In the genomic region with DNA sequence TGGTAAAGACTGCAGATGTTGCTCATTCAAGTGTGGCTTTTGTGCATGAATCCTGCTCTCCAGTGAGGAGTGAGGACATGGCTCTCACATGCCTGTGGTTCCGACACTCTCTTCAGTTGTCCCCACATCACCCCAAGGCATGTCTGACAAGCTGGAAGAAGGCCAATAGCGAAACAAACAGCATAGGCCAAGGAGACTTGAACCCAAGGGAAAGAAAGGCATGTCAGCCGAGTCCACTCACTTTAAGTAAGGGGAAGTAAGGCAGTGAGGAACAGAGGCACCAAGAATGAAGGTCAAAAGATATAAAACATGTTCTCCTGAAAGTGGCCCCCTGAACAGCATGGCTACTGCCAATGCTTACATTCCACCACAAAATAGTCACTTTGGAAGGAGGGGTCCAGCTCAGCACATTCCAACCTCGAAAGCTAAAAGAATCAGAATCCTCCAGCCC, we compare ENCODE assay signal across 8 mouse cellular contexts. TPM values are rescaled to one million over a fixed set of nuclear protein-coding genes. Genes with fewer than 3 reads are reported as not detected.
A peak's percentile ranks its signal among the peaks of the same experiment; 100 is the strongest.
DNase-seq lines count a peak whose midpoint lies in the region; ATAC-seq and TF ChIP-seq lines count a peak whose summit lies in the region.
"Had no signal": no experiment of that assay in that cellular context is flagged by ENCODE, and none has a peak within 500 bp of the region (broad histone marks: within the 10 kb centered on the region; RNA-seq: fewer than 3 reads in every experiment).

No protein-coding gene starts in this region.

- no peak overlapping the region for H3K4me3 ChIP-seq in limb, embryonic 14.5 days (replicated peaks; ENCODE audit: low read length)

- no peaks in the 10 kb centered on the region for H3K36me3 ChIP-seq in limb, embryonic 14.5 days (ENCODE audit: control insufficient read depth, insufficient read depth, low read length)

- no peak overlapping the region for H3K4me2 ChIP-seq in limb, embryonic 14.5 days (replicated peaks; ENCODE audit: low read depth, low read length, severe bottlenecking)

- H3K27me3 ChIP-seq in limb, embryonic 14.5 days (ENCODE audit: control insufficient read depth, insufficient read depth, low read length), result no peaks in the 10 kb centered on the region

- DNase-seq in A20 (ENCODE audit: low read depth, low spot score) (peak; percentile 58), adipocyte (ENCODE audit: low spot score) (peak; percentile 81)
- DNase-seq in heart, postnatal 10 days, result peak; percentile 74
- peak; percentile 60 for DNase-seq in limb, embryonic 14.5 days (ENCODE audit: low spot score)
- DNase-seq in right cerebral cortex, postnatal 10 days (ENCODE audit: low spot score in 2 of 2), result no peak
- no peak for DNase-seq in right cerebral cortex, postnatal 4 days
- DNase-seq: layer of hippocampus, adult 9-11 months had no signal

- intact Hi-C loops in heart, postnatal 10 days (cut with DNase I), result no loop called here

- ATAC-seq in limb, embryonic 14.5 days (ENCODE audit: low FRiP score, low read depth), result no peak; the same call in 1 of the 2 replicates
- no peak for ATAC-seq in inflammation-experienced regulatory T-cells, adult 6 months

- peaks cover 21% of the 10 kb centered on the region for H3K4me1 ChIP-seq in limb, embryonic 14.5 days (ENCODE audit: control insufficient read depth, insufficient read depth, low read length)

- no peak overlapping the region for H3K9ac ChIP-seq in limb, embryonic 14.5 days (ENCODE audit: low read depth, low read length, severe bottlenecking)

- no peak for TF ChIP-seq POLR2A in limb, embryonic 14.5 days (IDR thresholded peaks at IDR 0.05; ENCODE audit: borderline replicate concordance, extremely low read depth, insufficient read depth, insufficient read length)

- WGBS in limb, embryonic 14.5 days, result 24% methylated on average over 4 of the region's 4 CpGs

- no peaks in the 10 kb centered on the region for H3K9me3 ChIP-seq in limb, embryonic 14.5 days (ENCODE audit: control insufficient read depth, low read length)

- peak overlapping the region; percentile 68 for H3K27ac ChIP-seq in limb, embryonic 14.5 days (replicated peaks; ENCODE audit: low read depth, low read length)

RNA-seq across cellular contexts. Expression of a gene that starts 25.5 kb away (rescaled TPM):
- total RNA-seq in heart, postnatal 10 days (2021), result not detected
- polyA plus RNA-seq in limb, embryonic 14.5 days (2012; rRNA removed), result not detected in 2 replicates
- polyA plus RNA-seq in limb, embryonic 14.5 days (2014; fragmentation: Nextera tagmentation; extraction: Ambion mirVana), result not detected in 2 replicates
- polyA plus RNA-seq in inflammation-experienced regulatory T-cells, adult 6 months (2017; shearing (Covaris generic)), result not detected

Comparison
In these comparisons a context has a peak if more than half of its experiments do, and no peak if none do; other contexts are left out.
1. DNase-seq: peak in A20 (single experiment), adipocyte (single experiment), heart, postnatal 10 days (2 of 2) and limb, embryonic 14.5 days (single experiment); none in right cerebral cortex, postnatal 10 days (0 of 2) and right cerebral cortex, postnatal 4 days (single experiment).